Mouse (Mus musculus) kidney, embryonic 16.5 days (tissue): ENCODE measurements at regions not wholly inside any gene's neighbourhood (a gene's known extent, or its start where the extent isn't known, plus 50 kb on each side); places are given as distances from the start of the nearest gene placed in this dataset.
A peak's percentile ranks its signal among the peaks of the same experiment; 100 is the strongest.

Experiments
- ATAC-seq: fragments of 200-750 bp; cut with Nextera tagmentation; 2 replicates; pipeline ENCODE4 v1.8.0; 2017; ENCODE audit warnings: moderate TSS enrichment; ENCODE audit not compliant: low FRiP score, low TSS enrichment
- H3K27ac ChIP-seq: fragments of 300-500 bp; sonication (generic); 2 replicates; pipeline ENCODE4 v1.5.1; 2014; ENCODE audit warnings: low read length
- H3K27me3 ChIP-seq: fragments of 300-500 bp; sonication (generic); 2 replicates; pipeline ENCODE4 v1.6.1; 2014; ENCODE audit warnings: low read length, control low read depth, mixed read lengths; ENCODE audit not compliant: insufficient read depth
- H3K36me3 ChIP-seq: fragments of 300-500 bp; sonication (generic); 2 replicates; pipeline ENCODE4 v1.6.1; 2014; ENCODE audit warnings: low read length, control low read depth, mixed read lengths; ENCODE audit not compliant: insufficient read depth
- H3K4me1 ChIP-seq: fragments of 300-500 bp; sonication (generic); 2 replicates; pipeline ENCODE4 v1.6.1; 2014; ENCODE audit warnings: low read length, control low read depth, mixed read lengths; ENCODE audit not compliant: insufficient read depth
- H3K4me2 ChIP-seq: fragments of 300-500 bp; sonication (generic); replicated peaks from 2 replicates; pipeline ENCODE4 v1.6.1; 2014; ENCODE audit warnings: low read depth, low read length
- H3K4me3 ChIP-seq: fragments of 300-500 bp; sonication (generic); 2 replicates; pipeline ENCODE4 v1.5.1; 2014; ENCODE audit warnings: mild to moderate bottlenecking, low read length
- H3K9ac ChIP-seq: fragments of 300-500 bp; sonication (generic); replicated peaks from 2 replicates; pipeline ENCODE4 v1.6.1; 2014; ENCODE audit warnings: low read length
- H3K9me3 ChIP-seq: fragments of 300-500 bp; sonication (generic); 2 replicates; pipeline ENCODE4 v1.6.1; 2016; ENCODE audit warnings: low read length, control low read depth
- WGBS: fragments of 180-500 bp; shearing (Covaris S2); extraction: QIAGEN DNeasy Blood & Tissue Kit; methylation state at CpG from one replicate; pipeline ENCODE4 v1.1.7; 2014; 5-methylcytosine and 5-hydroxymethylcytosine counted together

GRCm38 (mm10) chr14:16948736-16949135, 129.8 kb upstream of the Rarb start:
- H3K9ac ChIP-seq: no peak overlapping the region
- H3K27ac ChIP-seq: no peak overlapping the region
- H3K27me3 ChIP-seq: no peaks in the 10 kb centered on the region
- no peak overlapping the region for H3K4me2 ChIP-seq
- no peak for ATAC-seq
- H3K36me3 ChIP-seq: no peaks in the 10 kb centered on the region
- H3K4me3 ChIP-seq: no peak overlapping the region
- H3K4me1 ChIP-seq: no peaks in the 10 kb centered on the region
- 59% methylated on average over 1 of the region's 1 CpGs for WGBS
- no peaks in the 10 kb centered on the region for H3K9me3 ChIP-seq

- Histone ChIP-seq H3K4me1 (no peaks in the 10 kb centered on the region), H3K4me3 (no peak overlapping the region), H3K9ac (no peak overlapping the region), H3K4me2 (no peak overlapping the region), H3K27me3 (no peaks in the 10 kb centered on the region), H3K9me3 (no peaks in the 10 kb centered on the region), H3K27ac (no peak overlapping the region), H3K36me3 (no peaks in the 10 kb centered on the region)
- ATAC-seq: no peak
- 76% methylated on average over 1 of the region's 1 CpGs for WGBS
These were observed 125.5 kb upstream of the Rarb start for GRCm38 (mm10) chr14:16944441-16944840.

DNA sequence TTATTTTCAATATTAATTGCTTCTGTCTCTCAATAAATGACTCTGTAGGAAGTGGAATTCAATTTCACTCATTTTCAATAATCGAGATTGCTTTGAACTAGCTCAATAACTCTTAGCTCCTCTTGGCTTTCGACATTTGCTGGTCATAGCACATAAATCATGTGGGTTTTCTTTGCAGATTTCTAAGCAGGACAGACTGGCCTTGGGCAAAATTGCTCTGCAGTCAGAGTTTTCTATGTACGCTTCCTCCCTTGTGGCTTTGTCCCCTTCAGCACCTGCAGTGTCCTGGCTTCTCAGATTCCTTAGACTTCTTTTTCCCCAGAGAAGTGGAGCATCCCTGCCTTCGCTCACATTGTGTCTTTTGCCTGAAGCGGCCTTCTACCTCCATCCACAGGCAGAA, 124.6 kb upstream of the Rarb start:
- 45% methylated on average over 5 of the region's 5 CpGs for WGBS
- ATAC-seq: no peak
- no peaks in the 10 kb centered on the region for H3K9me3 ChIP-seq

GRCm38 (mm10) chr14:16927136-16927535, 108.2 kb upstream of the Rarb start:
- H3K36me3 ChIP-seq: no peaks in the 10 kb centered on the region

More for the DNA sequence above, 124.6 kb upstream of the Rarb start:
- no peaks in the 10 kb centered on the region for H3K36me3 ChIP-seq
- no peak overlapping the region for H3K4me3 ChIP-seq
- H3K4me2 ChIP-seq: no peak overlapping the region
- no peaks in the 10 kb centered on the region for H3K4me1 ChIP-seq
- no peak overlapping the region for H3K27ac ChIP-seq
- H3K27me3 ChIP-seq: no peaks in the 10 kb centered on the region
- no peak overlapping the region for H3K9ac ChIP-seq

GRCm38 (mm10) chr14:16901534-16902147, 82.7 kb upstream of the Rarb start:
- Histone ChIP-seq H3K4me3 (no peak overlapping the region), H3K9me3 (no peaks in the 10 kb centered on the region), H3K9ac (no peak overlapping the region), H3K4me1 (peaks cover 9% of the 10 kb centered on the region), H3K36me3 (no peaks in the 10 kb centered on the region), H3K27me3 (no peaks in the 10 kb centered on the region), H3K4me2 (no peak overlapping the region), H3K27ac (no peak overlapping the region)
- 0 out of 2 replicates have a peak, but pooled peaks have one; percentile 52 for ATAC-seq
- WGBS: 29% methylated on average over 9 of the region's 9 CpGs

More at GRCm38 (mm10) chr14:16927136-16927535, 108.2 kb upstream of the Rarb start:
- Histone ChIP-seq H3K4me3 (no peak overlapping the region), H3K4me1 (no peaks in the 10 kb centered on the region), H3K27ac (no peak overlapping the region), H3K4me2 (no peak overlapping the region), H3K27me3 (no peaks in the 10 kb centered on the region), H3K9me3 (no peaks in the 10 kb centered on the region), H3K9ac (no peak overlapping the region)
- no peak for ATAC-seq
- WGBS: 87% methylated on average over 2 of the region's 2 CpGs

DNA sequence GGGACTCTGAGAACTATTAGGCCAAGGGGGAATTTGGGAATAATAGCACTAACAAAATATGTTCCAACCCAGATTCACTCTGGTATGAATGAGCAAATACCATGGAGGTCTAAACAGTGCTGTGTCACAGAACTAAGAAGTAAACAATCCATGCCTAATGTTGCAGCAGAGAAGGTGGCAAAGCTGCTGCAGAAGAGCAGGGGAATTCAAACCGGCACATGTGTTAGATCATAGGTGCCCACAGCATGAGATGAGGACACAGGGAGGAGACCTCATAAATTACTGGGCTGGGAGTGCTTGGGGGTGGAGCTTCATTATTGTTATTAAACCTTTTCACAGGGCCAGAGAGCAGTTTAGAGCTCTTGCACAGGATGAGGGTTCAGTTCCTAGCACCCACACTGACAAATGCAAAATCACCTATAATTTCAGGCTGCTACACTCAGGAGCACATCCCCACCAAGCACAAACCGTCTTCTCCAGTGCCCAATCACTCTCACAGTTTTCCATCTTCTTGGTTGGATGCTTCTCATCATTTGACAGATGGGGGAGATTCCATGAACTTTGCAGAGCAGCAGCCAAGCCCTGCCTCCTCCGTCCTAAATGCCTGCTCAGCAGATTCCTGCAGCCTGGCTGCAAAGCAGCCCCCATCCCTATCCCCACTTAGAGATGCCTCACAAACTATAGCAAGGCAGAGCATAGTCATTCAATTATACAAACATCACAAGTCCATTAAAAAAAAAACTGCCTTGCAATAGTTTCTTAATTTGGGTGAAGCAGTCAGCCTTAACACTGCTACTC, 79.0 kb upstream of the Rarb start:
- H3K27ac ChIP-seq: no peak overlapping the region
- peak; percentile 94 for ATAC-seq
- WGBS: 8% methylated on average over 3 of the region's 3 CpGs
- no peak overlapping the region for H3K4me2 ChIP-seq
- H3K27me3 ChIP-seq: no peaks in the 10 kb centered on the region
- H3K9ac ChIP-seq: no peak overlapping the region
- no peaks in the 10 kb centered on the region for H3K9me3 ChIP-seq
- peaks cover 9% of the 10 kb centered on the region for H3K4me1 ChIP-seq
- no peaks in the 10 kb centered on the region for H3K36me3 ChIP-seq
- H3K4me3 ChIP-seq: no peak overlapping the region

- H3K4me1 ChIP-seq: peaks cover 9% of the 10 kb centered on the region
- H3K27ac ChIP-seq: no peak overlapping the region
- H3K4me2 ChIP-seq: no peak overlapping the region
- no peaks in the 10 kb centered on the region for H3K9me3 ChIP-seq
- ATAC-seq: no peak
- no peaks in the 10 kb centered on the region for H3K27me3 ChIP-seq
- no peak overlapping the region for H3K4me3 ChIP-seq
- 86% methylated on average over 3 of the region's 3 CpGs for WGBS
- no peak overlapping the region for H3K9ac ChIP-seq
- no peaks in the 10 kb centered on the region for H3K36me3 ChIP-seq
These were observed 78.0 kb upstream of the Rarb start for GRCm38 (mm10) chr14:16896974-16897373.

GRCm38 (mm10) chr14:16881249-16881648, 62.3 kb upstream of the Rarb start:
- Histone ChIP-seq H3K36me3 (no peaks in the 10 kb centered on the region), H3K27me3 (no peaks in the 10 kb centered on the region), H3K9ac (no peak overlapping the region), H3K4me3 (no peak overlapping the region), H3K4me1 (no peaks in the 10 kb centered on the region), H3K9me3 (no peaks in the 10 kb centered on the region), H3K4me2 (no peak overlapping the region), H3K27ac (no peak overlapping the region)
- no peak for ATAC-seq
- 48% methylated on average over 3 of the region's 3 CpGs for WGBS

GRCm38 (mm10) chr14:16869221-16869620, 50.3 kb upstream of the Rarb start:
- Histone ChIP-seq H3K4me1 (no peaks in the 10 kb centered on the region), H3K36me3 (no peaks in the 10 kb centered on the region), H3K9ac (no peak overlapping the region), H3K4me3 (no peak overlapping the region), H3K4me2 (no peak overlapping the region), H3K27ac (no peak overlapping the region), H3K9me3 (no peaks in the 10 kb centered on the region), H3K27me3 (no peaks in the 10 kb centered on the region)
- ATAC-seq: no peak
- WGBS: 85% methylated on average over 2 of the region's 2 CpGs
